Mouse (Mus musculus) hindbrain, embryonic 10.5 days (tissue): Measurements from ENCODE around the gene Cacng7. TPM values are rescaled to one million over a fixed set of nuclear protein-coding genes. Genes with fewer than 3 reads are reported as not detected.
A peak's percentile ranks its signal among the peaks of the same experiment; 100 is the strongest.

Experiments
- DNase-seq: peaks from one replicate; pipeline ENCODE4 v3.0.0-alpha.2; 2017; ENCODE audit warnings: low spot score
- H3K27ac ChIP-seq: fragments of 300-500 bp; sonication (generic); 2 replicates; pipeline ENCODE4 v1.5.1; 2016; ENCODE audit warnings: mild to moderate bottlenecking, moderate library complexity
- H3K27me3 ChIP-seq: fragments of 300-500 bp; sonication (generic); 2 replicates; pipeline ENCODE4 v1.6.1; 2016; ENCODE audit warnings: mild to moderate bottlenecking; ENCODE audit not compliant: poor library complexity, insufficient read depth, severe bottlenecking
- H3K36me3 ChIP-seq: fragments of 300-500 bp; sonication (generic); 2 replicates; pipeline ENCODE4 v1.6.1; 2016; ENCODE audit warnings: mild to moderate bottlenecking, moderate library complexity
- H3K4me1 ChIP-seq: fragments of 300-500 bp; sonication (generic); replicated peaks from 2 replicates; pipeline ENCODE4 v1.6.1; 2016; ENCODE audit warnings: mild to moderate bottlenecking
- H3K4me3 ChIP-seq: fragments of 300-500 bp; sonication (generic); 2 replicates; pipeline ENCODE4 v1.5.1; 2016; ENCODE audit warnings: mild to moderate bottlenecking, moderate library complexity
- H3K9me3 ChIP-seq: fragments of 300-500 bp; sonication (generic); 2 replicates; pipeline ENCODE4 v1.6.1; 2016; ENCODE audit warnings: mild to moderate bottlenecking, moderate library complexity
- WGBS: fragments of 180-500 bp; shearing (Covaris S2); methylation state at CpG from one replicate; pipeline ENCODE4 v1.1.7; 2016; 5-methylcytosine and 5-hydroxymethylcytosine counted together
- polyA plus RNA-seq: library from polyadenylated mRNA; unstranded; fragments of >200 nt; fragmentation: Nextera tagmentation; extraction: Ambion mirVana; gene quantifications from 2 replicates; pipeline ENCODE4 v1.2.1, GENCODE M21; 2016

The Cacng7 gene
- polyA plus RNA-seq, 1 experiment from 2014 or later = 2.2 TPM

GRCm38 (mm10) chr7:3308646-3309045, 24.1 kb upstream of the Cacng7 start:
- no peak overlapping the region for H3K4me3 ChIP-seq
- no peak for DNase-seq
- H3K36me3 ChIP-seq = no peaks in the 10 kb centered on the region
- WGBS = 83% methylated on average over 4 of the region's 4 CpGs
- H3K27me3 ChIP-seq = peaks cover 30% of the 10 kb centered on the region
- peaks cover 20% of the 10 kb centered on the region for H3K4me1 ChIP-seq
- peaks cover 12% of the 10 kb centered on the region for H3K9me3 ChIP-seq
- H3K27ac ChIP-seq = no peak overlapping the region

DNA sequence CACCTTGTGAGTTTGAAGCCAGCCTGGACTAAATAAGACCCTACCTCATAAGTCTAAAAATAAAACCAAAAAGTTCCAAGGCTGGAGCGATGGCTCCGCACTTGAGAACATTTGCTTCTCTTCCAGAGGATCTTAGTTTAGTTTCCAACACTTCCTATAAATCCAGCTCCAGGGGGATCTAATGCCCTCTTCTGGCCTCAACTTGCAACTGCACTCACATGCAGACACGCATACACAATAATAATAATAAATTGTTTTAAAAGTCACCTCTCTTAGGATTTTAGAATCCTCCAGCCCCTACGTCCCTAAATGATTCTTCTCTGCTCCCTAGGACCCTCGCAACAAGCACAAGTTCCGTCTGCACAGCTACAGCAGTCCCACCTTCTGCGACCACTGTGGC, 22.5 kb upstream of the Cacng7 start:
- Histone ChIP-seq H3K4me1 (peaks cover 4% of the 10 kb centered on the region), H3K36me3 (no peaks in the 10 kb centered on the region), H3K27me3 (peaks cover 14% of the 10 kb centered on the region), H3K27ac (no peak overlapping the region), H3K4me3 (no peak overlapping the region), H3K9me3 (peaks cover 10% of the 10 kb centered on the region)
- 99% methylated on average over 7 of the region's 7 CpGs for WGBS
- DNase-seq = no peak

DNA sequence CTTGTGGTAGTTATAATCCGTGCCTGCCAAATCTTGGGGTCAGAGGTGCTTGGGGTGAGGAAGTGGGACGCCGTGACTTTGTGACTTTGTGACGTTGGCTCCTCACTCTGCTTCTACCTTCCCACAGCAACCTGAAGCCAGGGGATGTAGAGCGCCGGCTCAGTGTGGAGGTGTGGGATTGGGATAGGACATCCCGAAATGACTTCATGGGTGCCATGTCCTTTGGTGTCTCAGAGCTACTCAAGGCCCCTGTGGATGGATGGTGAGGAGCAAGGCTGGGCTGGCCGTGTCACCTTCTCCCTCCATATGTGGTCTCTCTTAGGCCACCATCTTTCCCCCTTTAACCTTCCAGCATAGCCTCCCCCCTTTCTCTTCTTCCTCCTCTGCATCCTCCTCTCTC, 19.2 kb upstream of the Cacng7 start:
- peaks cover 2% of the 10 kb centered on the region; the same call in 1 of the 2 replicates for H3K27me3 ChIP-seq
- no peak overlapping the region for H3K4me3 ChIP-seq
- WGBS = 84% methylated on average over 8 of the region's 8 CpGs
- H3K36me3 ChIP-seq = no peaks in the 10 kb centered on the region
- no peak overlapping the region for H3K27ac ChIP-seq
- peaks cover 11% of the 10 kb centered on the region for H3K4me1 ChIP-seq
- DNase-seq = no peak
- peaks cover 10% of the 10 kb centered on the region for H3K9me3 ChIP-seq

DNA sequence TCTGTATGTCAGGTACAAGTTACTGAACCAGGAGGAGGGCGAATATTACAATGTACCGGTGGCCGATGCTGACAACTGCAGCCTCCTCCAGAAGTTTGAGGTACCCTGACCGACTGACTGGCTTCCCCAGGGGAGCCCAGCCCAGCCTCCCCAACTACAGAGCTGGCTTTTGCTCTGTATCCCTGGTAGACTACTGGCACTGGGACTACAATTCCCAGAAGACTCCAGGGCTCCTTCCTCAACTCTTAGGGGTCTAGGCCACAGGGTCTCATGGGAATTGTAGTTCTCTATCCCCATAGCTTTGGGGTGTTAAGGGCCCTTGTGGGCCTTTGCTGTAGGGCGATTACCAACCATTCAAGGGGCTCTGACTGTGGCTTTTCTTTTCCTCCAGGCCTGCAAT, 18.6 kb upstream of the Cacng7 start:
- peaks cover 10% of the 10 kb centered on the region for H3K9me3 ChIP-seq
- H3K27ac ChIP-seq = no peak overlapping the region
- no peak overlapping the region for H3K4me3 ChIP-seq
- 62% methylated on average over 5 of the region's 5 CpGs for WGBS
- peaks cover 6% of the 10 kb centered on the region; the same call in 1 of the 2 replicates for H3K27me3 ChIP-seq
- DNase-seq = no peak
- H3K36me3 ChIP-seq = no peaks in the 10 kb centered on the region
- H3K4me1 ChIP-seq = peaks cover 14% of the 10 kb centered on the region

DNA sequence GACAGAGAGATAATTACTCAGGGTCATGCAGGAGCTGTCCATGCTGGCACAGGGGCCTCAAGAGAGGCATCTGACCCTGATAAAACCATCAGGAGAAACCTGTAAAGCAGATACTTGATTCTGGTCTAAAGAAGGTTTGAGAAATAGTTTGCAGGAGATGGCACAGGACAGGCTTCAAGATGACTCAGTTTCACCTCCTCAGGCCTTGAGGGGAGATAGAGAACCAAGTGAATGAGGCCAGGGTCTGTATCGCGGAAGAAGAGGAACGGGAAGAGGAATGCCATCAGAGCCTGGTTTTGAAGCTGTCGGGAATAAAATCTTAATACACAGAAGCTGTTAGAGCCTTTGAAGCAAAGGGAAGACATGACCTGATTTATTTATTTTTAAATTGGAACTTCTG, 15.1 kb upstream of the Cacng7 start:
- peaks cover 14% of the 10 kb centered on the region for H3K4me1 ChIP-seq
- no peak for DNase-seq
- 44% methylated on average over 4 of the region's 4 CpGs for WGBS
- H3K4me3 ChIP-seq = no peak overlapping the region
- H3K27ac ChIP-seq = no peak overlapping the region
- H3K9me3 ChIP-seq = no peaks in the 10 kb centered on the region
- H3K36me3 ChIP-seq = no peaks in the 10 kb centered on the region
- H3K27me3 ChIP-seq = peaks cover 6% of the 10 kb centered on the region; the same call in 1 of the 2 replicates

DNA sequence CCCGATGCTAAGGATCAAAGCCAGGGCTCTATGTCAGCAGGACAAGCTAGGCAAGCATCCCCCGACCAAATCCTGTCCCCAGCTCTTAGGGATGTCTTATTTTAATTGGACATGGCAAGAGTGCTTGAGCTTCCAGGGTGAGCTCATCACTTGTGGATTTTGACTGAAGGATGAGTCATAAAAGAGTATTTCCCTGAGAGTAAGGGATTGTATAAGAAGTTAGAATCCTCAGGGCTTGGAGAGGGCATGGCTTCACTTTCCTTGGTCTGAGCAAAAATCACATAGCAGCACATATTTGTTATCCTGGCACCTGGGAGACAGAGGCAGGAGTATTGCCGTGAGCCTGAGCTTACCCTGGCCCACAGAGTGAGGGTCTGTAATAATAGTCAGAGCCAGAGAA, 11.9 kb upstream of the Cacng7 start:
- H3K9me3 ChIP-seq = no peaks in the 10 kb centered on the region
- no peak for DNase-seq
- no peak overlapping the region for H3K4me3 ChIP-seq
- H3K36me3 ChIP-seq = no peaks in the 10 kb centered on the region
- WGBS = 76% methylated on average over 3 of the region's 3 CpGs
- peaks cover 14% of the 10 kb centered on the region for H3K4me1 ChIP-seq
- peaks cover 6% of the 10 kb centered on the region; the same call in 1 of the 2 replicates for H3K27me3 ChIP-seq
- no peak overlapping the region for H3K27ac ChIP-seq

DNA sequence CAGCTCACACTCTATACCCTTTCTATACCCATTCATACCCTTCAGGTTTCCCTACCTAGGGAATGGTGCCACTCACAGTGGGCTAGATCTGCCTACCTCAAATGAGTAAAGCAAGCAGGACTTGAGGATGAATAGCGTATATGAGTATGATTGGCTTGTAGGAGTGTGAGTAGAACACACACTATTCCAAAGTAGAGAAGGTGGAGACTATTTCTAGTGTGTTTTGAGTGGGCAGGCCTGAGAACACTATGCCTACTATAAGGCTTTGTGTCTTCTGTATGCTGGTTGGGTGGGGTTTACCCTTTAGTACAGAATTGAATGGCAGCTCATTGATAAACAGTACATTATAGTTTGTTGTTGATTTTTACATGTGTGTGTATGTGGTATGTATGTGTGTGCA, 8.9 kb upstream of the Cacng7 start:
- Histone ChIP-seq H3K27me3 (peaks cover 2% of the 10 kb centered on the region; the same call in 1 of the 2 replicates), H3K4me3 (no peak overlapping the region), H3K27ac (no peak overlapping the region), H3K9me3 (no peaks in the 10 kb centered on the region), H3K4me1 (peaks cover under 1% of the 10 kb centered on the region; the same call in 1 of the 2 replicates), H3K36me3 (no peaks in the 10 kb centered on the region)
- 93% methylated on average over 1 of the region's 1 CpGs for WGBS
- no peak for DNase-seq

- Histone ChIP-seq H3K4me3 (no peak overlapping the region), H3K27me3 (peaks cover 21% of the 10 kb centered on the region), H3K36me3 (no peaks in the 10 kb centered on the region), H3K4me1 (peaks cover 30% of the 10 kb centered on the region), H3K27ac (no peak overlapping the region), H3K9me3 (0 out of 2 replicates have a peak, but pooled peaks cover 2% of the 10 kb centered on the region)
- DNase-seq = no peak
- WGBS = 87% methylated on average over 4 of the region's 4 CpGs
Measured at GRCm38 (mm10) chr7:3327961-3328360, 4.8 kb upstream of the Cacng7 start.

DNA sequence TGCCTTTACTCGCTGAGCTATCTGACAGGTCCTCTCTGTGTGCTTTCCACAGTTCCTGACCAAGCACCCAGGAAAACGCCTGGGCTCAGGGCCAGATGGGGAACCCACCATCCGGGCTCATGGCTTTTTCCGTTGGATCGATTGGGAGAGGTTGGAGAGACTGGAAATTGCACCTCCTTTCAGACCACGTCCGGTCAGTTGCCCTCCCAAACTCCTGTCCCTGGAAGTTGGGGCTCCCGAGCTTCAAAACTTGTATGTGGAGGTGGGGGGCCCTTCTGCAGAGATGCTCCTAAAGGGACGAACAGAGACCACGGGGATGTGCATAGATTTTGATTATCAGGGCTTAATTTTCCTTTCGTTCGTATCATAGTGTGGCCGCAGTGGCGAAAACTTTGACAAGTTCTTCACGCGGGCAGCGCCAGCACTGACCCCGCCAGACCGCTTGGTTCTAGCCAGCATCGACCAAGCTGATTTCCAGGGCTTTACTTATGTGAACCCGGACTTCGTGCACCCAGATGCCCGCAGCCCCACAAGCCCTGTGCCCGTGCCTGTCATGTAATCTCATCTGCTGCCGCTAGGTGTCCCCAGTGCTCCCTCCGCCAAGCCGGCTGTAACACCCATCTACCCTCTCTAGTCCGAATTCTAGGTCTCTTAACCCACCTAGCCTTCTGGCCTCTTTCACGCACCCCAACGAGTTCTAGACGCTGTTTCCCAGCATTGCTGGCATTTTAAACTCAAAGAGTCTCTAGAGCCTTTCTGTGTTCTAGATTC, 2.8 kb upstream of the Cacng7 start:
- Histone ChIP-seq H3K4me1 (peaks cover 43% of the 10 kb centered on the region), H3K27ac (no peak overlapping the region), H3K9me3 (0 out of 2 replicates have a peak, but pooled peaks cover 2% of the 10 kb centered on the region), H3K36me3 (no peaks in the 10 kb centered on the region), H3K4me3 (peak overlapping the region; percentile 28; the same call in 1 of the 2 replicates), H3K27me3 (peaks cover 21% of the 10 kb centered on the region)
- peak; percentile 79 for DNase-seq
- 23% methylated on average over 31 of the region's 31 CpGs for WGBS

DNA sequence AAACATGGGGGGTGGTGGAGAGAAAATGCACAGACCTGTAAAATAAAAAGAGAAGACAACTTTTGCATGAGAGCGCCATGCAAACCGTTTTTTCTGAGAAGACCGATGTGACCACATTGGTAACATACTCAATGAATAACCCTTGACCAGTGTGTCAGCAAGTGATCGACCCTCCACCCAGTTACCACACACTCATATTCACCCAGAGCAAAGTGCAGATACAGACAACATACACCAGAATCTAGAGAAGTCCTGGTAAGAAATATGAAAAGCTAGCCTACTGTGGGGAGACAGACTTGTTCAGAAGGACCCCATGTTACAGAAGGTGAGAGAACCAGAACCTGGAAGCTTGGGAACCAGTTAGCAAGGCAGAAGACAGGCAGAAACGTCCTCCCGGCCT, 1.6 kb upstream of the Cacng7 start:
- Histone ChIP-seq H3K9me3 (0 out of 2 replicates have a peak, but pooled peaks cover 2% of the 10 kb centered on the region), H3K4me3 (peak overlapping the region; percentile 77), H3K27ac (peak overlapping the region; percentile 97), H3K27me3 (peaks cover 21% of the 10 kb centered on the region), H3K4me1 (peaks cover 43% of the 10 kb centered on the region), H3K36me3 (0 out of 2 replicates have a peak, but pooled peaks cover under 1% of the 10 kb centered on the region)
- WGBS = 53% methylated on average over 6 of the region's 6 CpGs
- DNase-seq = no peak

GRCm38 (mm10) chr7:3331581-3332223, 1.1 kb upstream of the Cacng7 start:
- Histone ChIP-seq H3K36me3 (peaks cover 5% of the 10 kb centered on the region; the same call in 1 of the 2 replicates), H3K9me3 (0 out of 2 replicates have a peak, but pooled peaks cover 2% of the 10 kb centered on the region), H3K4me1 (peaks cover 43% of the 10 kb centered on the region), H3K27ac (peak overlapping the region; percentile 97), H3K4me3 (peak overlapping the region; percentile 77), H3K27me3 (peaks cover 21% of the 10 kb centered on the region)
- under 1% methylated on average over 27 of the region's 27 CpGs for WGBS
- peak; percentile 90 for DNase-seq

GRCm38 (mm10) chr7:3332224-3332615, 535 bp upstream of the Cacng7 start:
- Histone ChIP-seq H3K4me1 (peaks cover 43% of the 10 kb centered on the region), H3K4me3 (peak overlapping the region; percentile 77), H3K9me3 (0 out of 2 replicates have a peak, but pooled peaks cover 2% of the 10 kb centered on the region), H3K27me3 (peaks cover 21% of the 10 kb centered on the region), H3K36me3 (peaks cover 5% of the 10 kb centered on the region; the same call in 1 of the 2 replicates), H3K27ac (peak overlapping the region; percentile 97)
- no peak for DNase-seq
- under 1% methylated on average over 4 of the region's 4 CpGs for WGBS

DNA sequence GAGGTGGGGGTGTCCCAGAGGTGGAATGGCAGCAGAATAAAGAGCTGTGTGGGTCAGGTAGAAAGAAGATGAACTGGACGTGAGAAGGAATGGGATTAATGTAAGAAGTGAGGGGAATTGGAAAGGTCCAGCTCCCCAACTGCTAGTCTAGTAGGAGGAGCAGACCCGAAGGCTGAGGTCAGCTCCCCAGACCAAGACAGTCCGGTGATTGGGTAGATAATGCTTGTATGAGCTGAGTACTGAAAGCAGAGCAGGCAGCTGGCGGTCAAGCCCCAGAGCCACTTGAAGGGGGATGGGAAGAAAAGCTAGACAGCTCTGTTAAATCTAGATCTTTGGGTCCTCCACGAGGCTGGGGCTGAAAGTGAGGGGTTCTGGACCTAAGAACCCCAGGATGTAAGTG, 787 bp downstream of the Cacng7 start:
- Histone ChIP-seq H3K27me3 (peaks cover 21% of the 10 kb centered on the region), H3K4me1 (peaks cover 43% of the 10 kb centered on the region), H3K27ac (peak overlapping the region; percentile 97), H3K36me3 (peaks cover 16% of the 10 kb centered on the region), H3K9me3 (0 out of 2 replicates have a peak, but pooled peaks cover 2% of the 10 kb centered on the region), H3K4me3 (peak overlapping the region; percentile 77)
- no peak for DNase-seq
- 7% methylated on average over 5 of the region's 5 CpGs for WGBS
